Mouse (Mus musculus) heart, adult 2 months (tissue): ENCODE results near the gene Wars.

Source experiments
- CTCF ChIP-seq: fragments of 200-600 bp; IDR thresholded peaks from 2 replicates; pipeline ENCODE4 v1.8.1; 2022; ENCODE audit warnings: antibody characterized with exemption, mild to moderate bottlenecking, moderate library complexity
- POLR2A ChIP-seq: fragments of 200-500 bp; IDR thresholded peaks from 2 replicates; pipeline ENCODE4 v1.6.1; 2011; ENCODE audit warnings: mild to moderate bottlenecking, low read depth, low read length, control low read depth; ENCODE audit not compliant: insufficient read depth

DNA sequence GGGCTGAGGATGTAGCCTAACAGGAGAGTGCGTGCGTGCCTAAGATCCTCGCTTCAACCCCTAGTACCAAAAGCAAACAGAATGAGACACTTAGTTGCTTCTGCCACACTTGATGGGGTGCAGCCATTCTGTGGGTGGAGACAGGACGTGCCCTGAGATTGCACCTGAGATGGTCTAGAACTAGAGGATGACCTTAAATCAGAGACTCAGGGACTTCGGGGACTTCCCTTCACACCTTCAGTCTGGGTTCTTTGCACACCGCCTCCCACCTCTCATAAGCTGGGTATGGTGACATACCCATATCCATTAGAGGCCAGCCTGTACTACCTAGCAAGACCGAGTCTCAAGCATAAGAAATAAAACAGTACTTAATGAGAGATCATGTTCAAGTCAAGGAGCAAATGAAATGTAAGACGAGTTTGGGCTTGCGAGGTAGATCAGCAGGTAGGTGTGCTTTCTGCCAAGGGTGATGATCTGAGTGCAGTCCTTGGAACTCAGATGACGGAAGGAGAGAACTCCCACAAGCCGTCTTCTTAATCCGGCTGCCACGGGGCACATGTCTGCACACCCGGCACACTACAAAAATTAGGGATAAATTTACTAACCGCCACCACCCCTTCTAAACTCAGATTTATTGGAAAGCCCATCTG, 69.6 kb downstream of the Wars start:
- TF ChIP-seq CTCF (no peak), POLR2A (no peak)
